ENCODE assay signal across 10 mouse cellular contexts in genomic region chr9:75414204-75414603, GRCm38 (mm10). TPM values are rescaled to one million over a fixed set of nuclear protein-coding genes. Genes with fewer than 3 reads are reported as not detected.
DNase-seq lines count a peak whose midpoint lies in the region; ATAC-seq lines count a peak whose summit lies in the region.
"Had no signal": no experiment of that assay in that cellular context is flagged by ENCODE, and none has a peak within 500 bp of the region (broad histone marks: within the 10 kb centered on the region; RNA-seq: fewer than 3 reads in every experiment).

No protein-coding gene starts in this region.

- peaks cover 12% of the 10 kb centered on the region for H3K4me1 ChIP-seq in heart, embryonic 11.5 days (ENCODE audit: control insufficient read depth, insufficient read depth, low read length)

- no peak overlapping the region for H3K9ac ChIP-seq in heart, embryonic 11.5 days (ENCODE audit: low read depth, low read length)
- H3K9ac ChIP-seq: forebrain, embryonic 12.5 days; liver, embryonic 15.5 days had no signal

- H3K4me3 ChIP-seq in heart, embryonic 11.5 days (ENCODE audit: low read depth, low read length), result no peak overlapping the region
- H3K4me3 ChIP-seq: forebrain, embryonic 12.5 days; heart, adult 2 months; liver, embryonic 15.5 days had no signal

- peak; percentile 38 for ATAC-seq in granulocyte monocyte progenitor cell, adult 5-6 weeks (replicated peaks; ENCODE audit: poor library complexity, severe bottlenecking)
- ATAC-seq in heart, embryonic 11.5 days (replicated peaks; ENCODE audit: insufficient number of reproducible peaks, low FRiP score, low TSS enrichment), result no peak

- intact Hi-C loops in left cerebral cortex, postnatal 14 days (cut with DNase I), result no loop called here

- no peak overlapping the region for H3K4me2 ChIP-seq in heart, embryonic 11.5 days
- H3K4me2 ChIP-seq: forebrain, embryonic 12.5 days; liver, embryonic 15.5 days had no signal

- no peaks in the 10 kb centered on the region for H3K36me3 ChIP-seq in heart, embryonic 11.5 days (ENCODE audit: control insufficient read depth, insufficient read depth, low read length)
- H3K36me3 ChIP-seq: forebrain, embryonic 12.5 days; liver, embryonic 15.5 days had no signal

- H3K9me3 ChIP-seq in heart, embryonic 11.5 days (replicated peaks; ENCODE audit: control insufficient read depth, low read length), result no peaks in the 10 kb centered on the region
- H3K9me3 ChIP-seq: forebrain, embryonic 12.5 days; liver, embryonic 15.5 days had no signal

- H3K27me3 ChIP-seq in heart, embryonic 11.5 days (ENCODE audit: control insufficient read depth, insufficient read depth, low read length), result no peaks in the 10 kb centered on the region
- H3K27me3 ChIP-seq: forebrain, embryonic 12.5 days; liver, embryonic 15.5 days had no signal

- no peak overlapping the region for H3K27ac ChIP-seq in heart, embryonic 11.5 days (ENCODE audit: low read depth, low read length)
- H3K27ac ChIP-seq: forebrain, embryonic 12.5 days; heart, adult 2 months; liver, embryonic 15.5 days had no signal

- peak; percentile 43 for DNase-seq in 3T3-L1 (ENCODE audit: low read depth, low spot score)
- DNase-seq in CD4-positive, CD25-positive, alpha-beta regulatory T cell, adult 2 months (ENCODE audit: low read depth, low spot score), result peak; percentile 86
- DNase-seq in spleen, postnatal 36 days (ENCODE audit: low spot score in 2 of 2), result peak; percentile 61
- no peak for DNase-seq in frontal cortex, postnatal 25 days (ENCODE audit: low spot score in 2 of 2)
- no peak for DNase-seq in left cerebral cortex, postnatal 14 days (ENCODE audit: low spot score in 2 of 2)
- DNase-seq: heart, adult 2 months had no signal

- 28% methylated on average over 5 of the region's 5 CpGs for WGBS in heart, embryonic 11.5 days (ENCODE audit: insufficient replicate concordance)

RNA-seq across cellular contexts. Expression of gene Mapk6, which starts 4.4 kb away (rescaled TPM):
- total RNA-seq in granulocyte monocyte progenitor cell, adult 5-6 weeks (2014; fragmentation: Nextera tagmentation), result 42.4 and 47.8 TPM in 2 replicates
- 59.2 and 71.6 TPM in 2 replicates for total RNA-seq in granulocyte monocyte progenitor cell, adult 5-6 weeks (2017)
- 10 to 100 TPM; 74.9 to 87.9 TPM for total RNA-seq in left cerebral cortex, postnatal 14 days (2021)
- polyA plus RNA-seq in heart, embryonic 11.5 days (2014; fragmentation: Nextera tagmentation; extraction: Ambion mirVana), result 70.0 and 77.5 TPM in 2 replicates

RNA-seq across cellular contexts. Expression of gene Leo1, which starts 27.1 kb away (rescaled TPM):
- 23.2 and 24.2 TPM in 2 replicates for total RNA-seq in granulocyte monocyte progenitor cell, adult 5-6 weeks (2014; fragmentation: Nextera tagmentation)
- total RNA-seq in granulocyte monocyte progenitor cell, adult 5-6 weeks (2017), result 38.9 and 42.7 TPM in 2 replicates
- total RNA-seq in left cerebral cortex, postnatal 14 days (2021), result 10 to 100 TPM; 27.9 to 29.4 TPM
- polyA plus RNA-seq in heart, embryonic 11.5 days (2014; fragmentation: Nextera tagmentation; extraction: Ambion mirVana), result 33.5 and 36.0 TPM in 2 replicates

Comparison
In these comparisons a context has a peak if more than half of its experiments do, and no peak if none do; other contexts are left out.
1. DNase-seq: peak in 3T3-L1 (single experiment), CD4-positive, CD25-positive, alpha-beta regulatory T cell, adult 2 months (single experiment) and spleen, postnatal 36 days (2 of 2); none in frontal cortex, postnatal 25 days (0 of 2) and left cerebral cortex, postnatal 14 days (0 of 2).